22 mouse cellular contexts compared by ENCODE assay signal in the genomic region with DNA sequence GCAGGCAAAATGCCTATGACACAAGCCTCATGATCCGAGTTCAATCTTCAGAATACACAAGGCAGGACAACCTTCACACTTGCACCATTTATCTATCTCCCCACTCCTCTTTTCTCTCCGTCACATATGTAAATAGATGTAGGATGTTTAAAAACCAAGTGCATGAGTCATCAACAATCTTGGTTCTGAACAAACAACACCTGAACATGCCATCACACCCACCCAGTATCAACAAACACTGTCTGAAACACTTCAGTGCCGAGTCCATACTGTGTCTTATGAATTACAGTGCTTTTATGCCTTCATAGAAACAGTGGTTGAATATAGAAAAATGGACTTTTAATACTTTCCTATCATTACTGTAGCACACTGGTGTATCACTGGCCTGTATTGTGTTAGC. TPM values are rescaled to one million over a fixed set of nuclear protein-coding genes. Genes with fewer than 3 reads are reported as not detected.
A peak's percentile ranks its signal among the peaks of the same experiment; 100 is the strongest.
DNase-seq lines count a peak whose midpoint lies in the region; ATAC-seq and TF ChIP-seq lines count a peak whose summit lies in the region.
"Had no signal": no experiment of that assay in that cellular context is flagged by ENCODE, and none has a peak within 500 bp of the region (broad histone marks: within the 10 kb centered on the region; RNA-seq: fewer than 3 reads in every experiment).

No protein-coding gene starts in this region.

- H3K4me1 ChIP-seq in liver, postnatal 0 days (ENCODE audit: insufficient read depth), result 0 out of 2 replicates have a peak, but pooled peaks cover 5% of the 10 kb centered on the region
- H3K4me1 ChIP-seq in liver, embryonic 12.5 days, result no peaks in the 10 kb centered on the region
- H3K4me1 ChIP-seq in stomach, postnatal 0 days (replicated peaks; ENCODE audit: control insufficient read depth, insufficient read depth), result no peaks in the 10 kb centered on the region

- H3K27ac ChIP-seq in gastrocnemius, adult 2 months, result peak overlapping the region; percentile 3; the same call in 1 of the 2 replicates
- H3K27ac ChIP-seq in liver, postnatal 0 days (ENCODE audit: low read depth), result peak overlapping the region; percentile 34; the same call in 1 of the 2 replicates
- H3K27ac ChIP-seq in liver, embryonic 12.5 days, result no peak overlapping the region
- H3K27ac ChIP-seq in stomach, postnatal 0 days (replicated peaks), result no peak overlapping the region

- no peak for TF ChIP-seq CTCF in gastrocnemius, adult 2 months (IDR thresholded peaks at IDR 0.05)
- no peak for TF ChIP-seq CTCF in liver, postnatal 0 days (IDR thresholded peaks at IDR 0.05; ENCODE audit: low read depth)
- no peak for TF ChIP-seq CTCF in stomach, postnatal 0 days (IDR thresholded peaks at IDR 0.05; ENCODE audit: low read depth)

- H3K4me2 ChIP-seq in liver, postnatal 0 days (ENCODE audit: low read depth, low read length), result no peak overlapping the region
- H3K4me2 ChIP-seq in liver, embryonic 12.5 days, result no peak overlapping the region
- no peak overlapping the region for H3K4me2 ChIP-seq in stomach, postnatal 0 days (replicated peaks; ENCODE audit: low read depth)

- no peaks in the 10 kb centered on the region for H3K27me3 ChIP-seq in liver, postnatal 0 days (ENCODE audit: insufficient read depth, low read length)
- H3K27me3 ChIP-seq in liver, embryonic 12.5 days (replicated peaks), result no peaks in the 10 kb centered on the region
- no peaks in the 10 kb centered on the region for H3K27me3 ChIP-seq in stomach, postnatal 0 days (ENCODE audit: control insufficient read depth, insufficient read depth, low read length)
- H3K27me3 ChIP-seq: CH12.LX, Patski had no signal

- peaks cover 68% of the 10 kb centered on the region for H3K36me3 ChIP-seq in liver, postnatal 0 days (replicated peaks; ENCODE audit: insufficient read depth, low read length)
- peaks cover 98% of the 10 kb centered on the region for H3K36me3 ChIP-seq in liver, embryonic 12.5 days
- H3K36me3 ChIP-seq in stomach, postnatal 0 days (ENCODE audit: control insufficient read depth, insufficient read depth, low read length), result peaks cover 4% of the 10 kb centered on the region

- TF ChIP-seq EP300 in liver, postnatal 0 days (IDR thresholded peaks at IDR 0.05; ENCODE audit: low read depth), result no peak
- no peak for TF ChIP-seq EP300 in stomach, postnatal 0 days (optimal IDR thresholded peaks at IDR 0.05)

- DNase-seq in gastrocnemius, adult 2 months, result no peak
- no peak for DNase-seq in gastrocnemius, postnatal 36 days
- peak; percentile 73 for DNase-seq in heart, adult 11 months
- DNase-seq in heart, postnatal 36 days, result no peak
- no peak for DNase-seq in liver, postnatal 0 days
- no peak for DNase-seq in stomach, postnatal 0 days (ENCODE audit: low spot score)
- DNase-seq in urinary bladder, postnatal 25 days (ENCODE audit: low spot score), result no peak
- DNase-seq: adrenal gland, adult 2 months; adrenal gland, adult 8-10 months; adrenal gland, postnatal 10 days; adrenal gland, postnatal 14 days; adrenal gland, postnatal 25 days; adrenal gland, postnatal 36 days; B cell, adult 2 months; cerebellum, adult 11 months; cerebellum, adult 11-12 months had no signal

- intact Hi-C loops in gastrocnemius, adult 2 months (cut with DNase I), result no loop called here
- intact Hi-C loops in gastrocnemius, postnatal 36 days (cut with DNase I), result no loop called here
- intact Hi-C loops in heart, postnatal 36 days (cut with DNase I), result no loop called here

- ATAC-seq in liver, postnatal 0 days, result peak; percentile 64
- no peak for ATAC-seq in liver, embryonic 12.5 days
- peak; percentile 74; the same call in 1 of the 2 replicates for ATAC-seq in stomach, postnatal 0 days (ENCODE audit: low FRiP score, low TSS enrichment)
- ATAC-seq: activated CD4-positive, CD25-positive, alpha-beta regulatory T cell, adult 4 months; CD4-positive, CD25-positive, alpha-beta regulatory T cell, adult 4 months; Patski had no signal

- 65% methylated on average over 3 of the region's 3 CpGs for WGBS in liver, postnatal 0 days (ENCODE audit: insufficient replicate concordance)
- 84% methylated on average over 3 of the region's 3 CpGs for WGBS in liver, embryonic 12.5 days (ENCODE audit: insufficient replicate concordance)
- 37% methylated on average over 3 of the region's 3 CpGs for WGBS in stomach, postnatal 0 days

- H3K9ac ChIP-seq in liver, postnatal 0 days (replicated peaks), result no peak overlapping the region
- no peak overlapping the region for H3K9ac ChIP-seq in liver, embryonic 12.5 days
- no peak overlapping the region for H3K9ac ChIP-seq in stomach, postnatal 0 days (ENCODE audit: low read length)

- H3K9me3 ChIP-seq in liver, postnatal 0 days (ENCODE audit: low read length), result no peaks in the 10 kb centered on the region
- H3K9me3 ChIP-seq in liver, embryonic 12.5 days (replicated peaks), result no peaks in the 10 kb centered on the region
- no peaks in the 10 kb centered on the region for H3K9me3 ChIP-seq in stomach, postnatal 0 days (ENCODE audit: control insufficient read depth, low read length)
- H3K9me3 ChIP-seq: G1E had no signal

- H3K4me3 ChIP-seq in gastrocnemius, adult 2 months, result no peak overlapping the region
- no peak overlapping the region for H3K4me3 ChIP-seq in liver, postnatal 0 days (ENCODE audit: low read depth, low read length)
- no peak overlapping the region for H3K4me3 ChIP-seq in liver, embryonic 12.5 days
- no peak overlapping the region for H3K4me3 ChIP-seq in stomach, postnatal 0 days (ENCODE audit: low read depth, low read length)

RNA-seq across cellular contexts. Expression of a gene that starts 16.5 kb away (rescaled TPM):
- total RNA-seq in gastrocnemius, adult 2 months (2021), result 1 to 10 TPM; 2.1 to 2.7 TPM
- 1 to 10 TPM; 1.6 to 1.8 TPM for total RNA-seq in gastrocnemius, postnatal 36 days (2021)
- 1 to 10 TPM; 5.9 to 7.0 TPM for total RNA-seq in heart, postnatal 36 days (2021)
- 14.1 TPM in 2 replicates for polyA plus RNA-seq in liver, postnatal 0 days (2015; fragmentation: Nextera tagmentation; extraction: Ambion mirVana)
- polyA plus RNA-seq in liver, embryonic 12.5 days (2016; fragmentation: Nextera tagmentation; extraction: Ambion mirVana), result 22.7 and 24.0 TPM in 2 replicates
- polyA plus RNA-seq in stomach, postnatal 0 days (2015; fragmentation: Nextera tagmentation; extraction: Ambion mirVana), result 17.6 and 19.3 TPM in 2 replicates

RNA-seq across cellular contexts. Expression of a gene that starts 20.9 kb away (rescaled TPM):
- total RNA-seq in gastrocnemius, adult 2 months (2021), result 10 to 100 TPM; 32.1 to 35.5 TPM
- total RNA-seq in gastrocnemius, postnatal 36 days (2021), result 10 to 100 TPM; 28.3 to 31.0 TPM
- total RNA-seq in heart, postnatal 36 days (2021), result 10 to 100 TPM; 42.5 to 43.7 TPM
- 15.2 and 17.3 TPM in 2 replicates for polyA plus RNA-seq in liver, postnatal 0 days (2015; fragmentation: Nextera tagmentation; extraction: Ambion mirVana)
- polyA plus RNA-seq in liver, embryonic 12.5 days (2016; fragmentation: Nextera tagmentation; extraction: Ambion mirVana), result 30.7 and 32.6 TPM in 2 replicates
- polyA plus RNA-seq in stomach, postnatal 0 days (2015; fragmentation: Nextera tagmentation; extraction: Ambion mirVana), result 22.2 and 23.3 TPM in 2 replicates

RNA-seq across cellular contexts. Expression of a gene that starts 38.6 kb away (rescaled TPM):
- total RNA-seq in gastrocnemius, adult 2 months (2021), result 10 to 100 TPM; 11.3 to 14.0 TPM
- total RNA-seq in gastrocnemius, postnatal 36 days (2021), result 10 to 100 TPM in 1 of 2 experiments, 1 to 10 TPM in 1; 9.3 to 12.0 TPM
- 10 to 100 TPM; 18.3 to 19.8 TPM for total RNA-seq in heart, postnatal 36 days (2021)
- polyA plus RNA-seq in liver, postnatal 0 days (2015; fragmentation: Nextera tagmentation; extraction: Ambion mirVana), result 8.2 and 13.1 TPM in 2 replicates
- 18.1 and 18.9 TPM in 2 replicates for polyA plus RNA-seq in liver, embryonic 12.5 days (2016; fragmentation: Nextera tagmentation; extraction: Ambion mirVana)
- 16.0 and 19.1 TPM in 2 replicates for polyA plus RNA-seq in stomach, postnatal 0 days (2015; fragmentation: Nextera tagmentation; extraction: Ambion mirVana)

RNA-seq across cellular contexts. Expression of a gene that starts 38.6 kb away (rescaled TPM):
- total RNA-seq in gastrocnemius, adult 2 months (2021), result 10 to 100 TPM; 10.4 to 13.6 TPM
- 10 to 100 TPM in 1 of 2 experiments, 1 to 10 TPM in 1; 6.6 to 10.5 TPM for total RNA-seq in gastrocnemius, postnatal 36 days (2021)
- 10 to 100 TPM; 23.0 to 24.5 TPM for total RNA-seq in heart, postnatal 36 days (2021)
- polyA plus RNA-seq in liver, postnatal 0 days (2015; fragmentation: Nextera tagmentation; extraction: Ambion mirVana), result 14.6 and 16.4 TPM in 2 replicates
- 62.0 and 63.5 TPM in 2 replicates for polyA plus RNA-seq in liver, embryonic 12.5 days (2016; fragmentation: Nextera tagmentation; extraction: Ambion mirVana)
- 21.9 and 24.2 TPM in 2 replicates for polyA plus RNA-seq in stomach, postnatal 0 days (2015; fragmentation: Nextera tagmentation; extraction: Ambion mirVana)

Comparison
In these comparisons a context has a peak if more than half of its experiments do, and no peak if none do; other contexts are left out.
1. H3K27ac ChIP-seq: peak in gastrocnemius, adult 2 months (single experiment) and liver, postnatal 0 days (single experiment); none in liver, embryonic 12.5 days (single experiment) and stomach, postnatal 0 days (single experiment).